Mouse (Mus musculus): ENCODE measurements around the gene Znhit2. TPM values are rescaled to one million over a fixed set of nuclear protein-coding genes. Genes with fewer than 3 reads are reported as not detected.

The Znhit2 gene
- polyA plus RNA-seq, 1 experiment from 2014 or later: 33.0 TPM

GRCm38 (mm10) chr19:6048681-6049410 lies 12.1 kb upstream of the Znhit2 start:
- Histone ChIP-seq H3K9ac (0 out of 2 replicates have a peak overlapping the region, but pooled peaks have one; percentile 82), H3K36me3 (peaks cover 62% of the 10 kb centered on the region), H3K27ac (no peak overlapping the region), H3K4me2 (no peak overlapping the region), H3K9me3 (no peaks in the 10 kb centered on the region), H3K27me3 (no peaks in the 10 kb centered on the region), H3K4me3 (no peak overlapping the region), H3K4me1 (peaks cover 26% of the 10 kb centered on the region)
- WGBS: 84% methylated on average over 11 of the region's 11 CpGs
- ATAC-seq (ENCODE audit: insufficient number of reproducible peaks, low FRiP score, low TSS enrichment, low read depth): no peak

- Histone ChIP-seq H3K9ac (no peak overlapping the region), H3K4me3 (no peak overlapping the region), H3K36me3 (peaks cover 80% of the 10 kb centered on the region), H3K27ac (no peak overlapping the region), H3K4me1 (peaks cover 28% of the 10 kb centered on the region), H3K4me2 (no peak overlapping the region), H3K27me3 (no peaks in the 10 kb centered on the region), H3K9me3 (no peaks in the 10 kb centered on the region)
- 89% methylated on average over 7 of the region's 7 CpGs for WGBS
- no peak for ATAC-seq (ENCODE audit: insufficient number of reproducible peaks, low FRiP score, low TSS enrichment, low read depth)
Measured at GRCm38 (mm10) chr19:6052516-6052915, 8.5 kb upstream of the Znhit2 start.

- WGBS: 76% methylated on average over 5 of the region's 5 CpGs
- no peaks in the 10 kb centered on the region for H3K27me3 ChIP-seq
- no peak overlapping the region for H3K9ac ChIP-seq
- H3K9me3 ChIP-seq: no peaks in the 10 kb centered on the region
- H3K4me1 ChIP-seq: peaks cover 21% of the 10 kb centered on the region
- H3K36me3 ChIP-seq: peaks cover 69% of the 10 kb centered on the region
- no peak overlapping the region for H3K27ac ChIP-seq
- ATAC-seq (ENCODE audit: insufficient number of reproducible peaks, low FRiP score, low TSS enrichment, low read depth): no peak
- no peak overlapping the region for H3K4me2 ChIP-seq
- no peak overlapping the region for H3K4me3 ChIP-seq
Measured at GRCm38 (mm10) chr19:6054296-6054695, 6.7 kb upstream of the Znhit2 start.

GRCm38 (mm10) chr19:6056696-6057095 lies 4.3 kb upstream of the Znhit2 start:
- 58% methylated on average over 4 of the region's 4 CpGs for WGBS
- H3K9me3 ChIP-seq: no peaks in the 10 kb centered on the region
- no peak overlapping the region for H3K27ac ChIP-seq
- peaks cover 27% of the 10 kb centered on the region for H3K4me1 ChIP-seq
- peak overlapping the region; percentile 67 for H3K9ac ChIP-seq
- no peak for ATAC-seq (ENCODE audit: insufficient number of reproducible peaks, low FRiP score, low TSS enrichment, low read depth)
- H3K4me2 ChIP-seq: peak overlapping the region; percentile 66
- H3K27me3 ChIP-seq: no peaks in the 10 kb centered on the region
- H3K4me3 ChIP-seq: peak overlapping the region; percentile 90
- peaks cover 50% of the 10 kb centered on the region for H3K36me3 ChIP-seq

- ATAC-seq (ENCODE audit: insufficient number of reproducible peaks, low FRiP score, low TSS enrichment, low read depth): peak; percentile 87
- Histone ChIP-seq H3K4me3 (peak within 1 kb of the TSS; percentile 90), H3K27me3 (no peaks in the 10 kb centered on the region), H3K36me3 (peaks cover 42% of the 10 kb centered on the region), H3K9me3 (no peaks in the 10 kb centered on the region), H3K27ac (peak within 1 kb of the TSS; percentile 84), H3K9ac (peak within 1 kb of the TSS; percentile 90), H3K4me1 (peaks cover 35% of the 10 kb centered on the region), H3K4me2 (peak within 1 kb of the TSS; percentile 70)
- WGBS: under 1% methylated on average over 63 of the region's 63 CpGs
Measured at GRCm38 (mm10) chr19:6057313-6058096, 3.5 kb upstream of the Znhit2 start, which contains the start of the genes Mrpl49 and Fau. TSS of gene Mrpl49 (minus strand) at chr19:6057785. TSS of gene Fau (plus strand) at chr19:6057844.

GRCm38 (mm10) chr19:6058513-6058912 lies 2.5 kb upstream of the Znhit2 start:
- H3K9me3 ChIP-seq: no peaks in the 10 kb centered on the region
- H3K4me3 ChIP-seq: peak overlapping the region; percentile 90
- H3K9ac ChIP-seq: peak overlapping the region; percentile 90
- H3K4me2 ChIP-seq: peak overlapping the region; percentile 70
- no peaks in the 10 kb centered on the region for H3K27me3 ChIP-seq
- WGBS: 33% methylated on average over 5 of the region's 5 CpGs
- H3K27ac ChIP-seq: peak overlapping the region; percentile 84
- H3K36me3 ChIP-seq: peaks cover 32% of the 10 kb centered on the region
- ATAC-seq (ENCODE audit: insufficient number of reproducible peaks, low FRiP score, low TSS enrichment, low read depth): no peak
- H3K4me1 ChIP-seq: peaks cover 35% of the 10 kb centered on the region

- peaks cover 35% of the 10 kb centered on the region for H3K4me1 ChIP-seq
- peak overlapping the region; percentile 84; the same call in 1 of the 2 replicates for H3K27ac ChIP-seq
- H3K9me3 ChIP-seq: no peaks in the 10 kb centered on the region
- no peak for ATAC-seq (ENCODE audit: insufficient number of reproducible peaks, low FRiP score, low TSS enrichment, low read depth)
- peak overlapping the region; percentile 90 for H3K4me3 ChIP-seq
- no peak overlapping the region; the same call in 1 of the 2 replicates for H3K9ac ChIP-seq
- H3K27me3 ChIP-seq: no peaks in the 10 kb centered on the region
- WGBS: 73% methylated on average over 5 of the region's 5 CpGs
- H3K36me3 ChIP-seq: peaks cover 27% of the 10 kb centered on the region
- peak overlapping the region; percentile 70 for H3K4me2 ChIP-seq
Measured at GRCm38 (mm10) chr19:6058966-6059365, 2.0 kb upstream of the Znhit2 start.

- no peaks in the 10 kb centered on the region for H3K9me3 ChIP-seq
Measured at GRCm38 (mm10) chr19:6061641-6062302, 780 bp downstream of the Znhit2 start.

GRCm38 (mm10) chr19:6062418-6062817 lies 1.4 kb downstream of the Znhit2 start:
- H3K27me3 ChIP-seq: no peaks in the 10 kb centered on the region
- peak overlapping the region; percentile 94 for H3K4me2 ChIP-seq
- H3K27ac ChIP-seq: peak overlapping the region; percentile 94
- H3K4me3 ChIP-seq: peak overlapping the region; percentile 85
- WGBS: 65% methylated on average over 5 of the region's 5 CpGs
- peak overlapping the region; percentile 86; the same call in 1 of the 2 replicates for H3K9ac ChIP-seq
- peaks cover 10% of the 10 kb centered on the region for H3K36me3 ChIP-seq
- H3K4me1 ChIP-seq: peaks cover 39% of the 10 kb centered on the region
- no peaks in the 10 kb centered on the region for H3K9me3 ChIP-seq
- ATAC-seq (ENCODE audit: insufficient number of reproducible peaks, low FRiP score, low TSS enrichment, low read depth): no peak

More at GRCm38 (mm10) chr19:6061641-6062302, 780 bp downstream of the Znhit2 start:
- peaks cover 35% of the 10 kb centered on the region for H3K4me1 ChIP-seq
- peak overlapping the region; percentile 85 for H3K4me3 ChIP-seq
- peak overlapping the region; percentile 86 for H3K9ac ChIP-seq
- 2% methylated on average over 44 of the region's 44 CpGs for WGBS
- H3K27me3 ChIP-seq: no peaks in the 10 kb centered on the region
- no peak for ATAC-seq (ENCODE audit: insufficient number of reproducible peaks, low FRiP score, low TSS enrichment, low read depth)
- H3K36me3 ChIP-seq: peaks cover 10% of the 10 kb centered on the region
- peak overlapping the region; percentile 94 for H3K27ac ChIP-seq
- H3K4me2 ChIP-seq: peak overlapping the region; percentile 94

GRCm38 (mm10) chr19:6063081-6063480 lies 2.1 kb downstream of the Znhit2 start:
- Histone ChIP-seq H3K4me3 (no peak overlapping the region), H3K27ac (no peak overlapping the region), H3K9me3 (no peaks in the 10 kb centered on the region), H3K9ac (no peak overlapping the region), H3K27me3 (no peaks in the 10 kb centered on the region), H3K36me3 (peaks cover 10% of the 10 kb centered on the region), H3K4me1 (peaks cover 46% of the 10 kb centered on the region), H3K4me2 (no peak overlapping the region)
- no peak for ATAC-seq (ENCODE audit: insufficient number of reproducible peaks, low FRiP score, low TSS enrichment, low read depth)
- WGBS: 92% methylated on average over 6 of the region's 6 CpGs

GRCm38 (mm10) chr19:6066571-6066970 lies 5.6 kb downstream of the Znhit2 start:
- Histone ChIP-seq H3K36me3 (peaks cover 28% of the 10 kb centered on the region), H3K4me1 (peaks cover 36% of the 10 kb centered on the region), H3K4me3 (peak overlapping the region; percentile 45), H3K27ac (peak overlapping the region; percentile 72; the same call in 1 of the 2 replicates), H3K9me3 (no peaks in the 10 kb centered on the region), H3K27me3 (no peaks in the 10 kb centered on the region), H3K9ac (peak overlapping the region; percentile 41), H3K4me2 (peak overlapping the region; percentile 82)
- WGBS: 35% methylated on average over 5 of the region's 5 CpGs
- no peak for ATAC-seq (ENCODE audit: insufficient number of reproducible peaks, low FRiP score, low TSS enrichment, low read depth)
